Mouse (Mus musculus): Measurements from ENCODE around the gene Ankzf1. TPM values are rescaled to one million over a fixed set of nuclear protein-coding genes. Genes with fewer than 3 reads are reported as not detected.
A peak's percentile ranks its signal among the peaks of the same experiment; 100 is the strongest.

Ankzf1 gene
- polyA plus RNA-seq, 1 experiment from 2014 or later: 9.8 TPM

- WGBS (ENCODE audit: insufficient replicate concordance): 39% methylated on average over 3 of the region's 3 CpGs
- ATAC-seq (no peak), DNase-seq (no peak)
- H3K27me3 ChIP-seq (ENCODE audit: insufficient read depth, low read length): no peaks in the 10 kb centered on the region
- H3K4me3 ChIP-seq (ENCODE audit: low read depth, low read length): no peak overlapping the region
- H3K9me3 ChIP-seq (ENCODE audit: low read length): no peaks in the 10 kb centered on the region
- TF ChIP-seq EP300 (IDR thresholded peaks at IDR 0.05; ENCODE audit: low read depth): no peak
- TF ChIP-seq CTCF (IDR thresholded peaks at IDR 0.05; ENCODE audit: low read depth): no peak
- H3K4me2 ChIP-seq (ENCODE audit: low read depth, low read length): no peak overlapping the region
- H3K36me3 ChIP-seq (replicated peaks; ENCODE audit: insufficient read depth, low read length): no peaks in the 10 kb centered on the region; the same call in 1 of the 2 replicates
- H3K27ac ChIP-seq (ENCODE audit: low read depth): no peak overlapping the region
- H3K4me1 ChIP-seq (ENCODE audit: insufficient read depth): peaks cover 10% of the 10 kb centered on the region
- no peak overlapping the region for H3K9ac ChIP-seq (replicated peaks)
These were observed 36.1 kb upstream of the Ankzf1 start for GRCm38 (mm10) chr1:75155837-75156236.

GRCm38 (mm10) chr1:75158990-75159389 lies 33.0 kb upstream of the Ankzf1 start:
- H3K9me3 ChIP-seq (ENCODE audit: low read length): no peaks in the 10 kb centered on the region
- no peak overlapping the region for H3K4me2 ChIP-seq (ENCODE audit: low read depth, low read length)
- ATAC-seq (no peak), DNase-seq (no peak)
- H3K27ac ChIP-seq (ENCODE audit: low read depth): no peak overlapping the region
- H3K27me3 ChIP-seq (ENCODE audit: insufficient read depth, low read length): no peaks in the 10 kb centered on the region
- H3K36me3 ChIP-seq (replicated peaks; ENCODE audit: insufficient read depth, low read length): no peaks in the 10 kb centered on the region; the same call in 1 of the 2 replicates
- H3K4me3 ChIP-seq (ENCODE audit: low read depth, low read length): no peak overlapping the region
- H3K4me1 ChIP-seq (ENCODE audit: insufficient read depth): peaks cover 10% of the 10 kb centered on the region
- no peak overlapping the region for H3K9ac ChIP-seq (replicated peaks)
- no peak for TF ChIP-seq CTCF (IDR thresholded peaks at IDR 0.05; ENCODE audit: low read depth)
- TF ChIP-seq EP300 (IDR thresholded peaks at IDR 0.05; ENCODE audit: low read depth): no peak

- Histone ChIP-seq H3K27me3 (ENCODE audit: insufficient read depth, low read length) (no peaks in the 10 kb centered on the region), H3K9me3 (ENCODE audit: low read length) (no peaks in the 10 kb centered on the region), H3K9ac (replicated peaks) (no peak overlapping the region), H3K4me2 (ENCODE audit: low read depth, low read length) (peak overlapping the region; percentile 42; the same call in 1 of the 2 replicates), H3K27ac (ENCODE audit: low read depth) (peak overlapping the region; percentile 59), H3K4me3 (ENCODE audit: low read depth, low read length) (no peak overlapping the region), H3K4me1 (ENCODE audit: insufficient read depth) (peaks cover 10% of the 10 kb centered on the region), H3K36me3 (replicated peaks; ENCODE audit: insufficient read depth, low read length) (no peaks in the 10 kb centered on the region)
- TF ChIP-seq CTCF (IDR thresholded peaks at IDR 0.05; ENCODE audit: low read depth) (no peak), EP300 (IDR thresholded peaks at IDR 0.05; ENCODE audit: low read depth) (peak; percentile 91)
- 50% methylated on average over 5 of the region's 5 CpGs for WGBS (ENCODE audit: insufficient replicate concordance)
- ATAC-seq (peak; percentile 78), DNase-seq (no peak)
These were observed 32.3 kb upstream of the Ankzf1 start for GRCm38 (mm10) chr1:75159540-75160255.

- Histone ChIP-seq H3K4me2 (ENCODE audit: low read depth, low read length) (peak overlapping the region; percentile 42; the same call in 1 of the 2 replicates), H3K27me3 (ENCODE audit: insufficient read depth, low read length) (no peaks in the 10 kb centered on the region), H3K9me3 (ENCODE audit: low read length) (no peaks in the 10 kb centered on the region), H3K4me3 (ENCODE audit: low read depth, low read length) (no peak overlapping the region), H3K36me3 (replicated peaks; ENCODE audit: insufficient read depth, low read length) (no peaks in the 10 kb centered on the region), H3K4me1 (ENCODE audit: insufficient read depth) (peaks cover 6% of the 10 kb centered on the region), H3K27ac (ENCODE audit: low read depth) (peak overlapping the region; percentile 57; the same call in 1 of the 2 replicates), H3K9ac (replicated peaks) (no peak overlapping the region)
- WGBS (ENCODE audit: insufficient replicate concordance): 42% methylated on average over 4 of the region's 4 CpGs
- ATAC-seq (no peak), DNase-seq (peak; percentile 17)
- TF ChIP-seq CTCF (IDR thresholded peaks at IDR 0.05; ENCODE audit: low read depth): no peak
- no peak for TF ChIP-seq EP300 (IDR thresholded peaks at IDR 0.05; ENCODE audit: low read depth)
These were observed 31.7 kb upstream of the Ankzf1 start for GRCm38 (mm10) chr1:75160256-75160617.

GRCm38 (mm10) chr1:75168093-75168471 lies 23.9 kb upstream of the Ankzf1 start:
- Histone ChIP-seq H3K4me3 (ENCODE audit: low read depth, low read length) (peak overlapping the region; percentile 67), H3K4me1 (ENCODE audit: insufficient read depth) (peaks cover 14% of the 10 kb centered on the region), H3K9ac (replicated peaks) (peak overlapping the region; percentile 73), H3K27me3 (ENCODE audit: insufficient read depth, low read length) (no peaks in the 10 kb centered on the region), H3K4me2 (ENCODE audit: low read depth, low read length) (peak overlapping the region; percentile 65), H3K27ac (ENCODE audit: low read depth) (peak overlapping the region; percentile 90), H3K36me3 (replicated peaks; ENCODE audit: insufficient read depth, low read length) (peaks cover 30% of the 10 kb centered on the region), H3K9me3 (ENCODE audit: low read length) (no peaks in the 10 kb centered on the region)
- ATAC-seq (peak; percentile 7; the same call in 1 of the 2 replicates), DNase-seq (no peak)
- 9% methylated on average over 7 of the region's 7 CpGs for WGBS (ENCODE audit: insufficient replicate concordance)
- no peak for TF ChIP-seq EP300 (IDR thresholded peaks at IDR 0.05; ENCODE audit: low read depth)
- no peak for TF ChIP-seq CTCF (IDR thresholded peaks at IDR 0.05; ENCODE audit: low read depth)

- peak; percentile 99 for DNase-seq
- Histone ChIP-seq H3K4me2 (ENCODE audit: low read depth, low read length) (peak within 1 kb of the TSS; percentile 65), H3K9me3 (ENCODE audit: low read length) (no peaks in the 10 kb centered on the region), H3K4me3 (ENCODE audit: low read depth, low read length) (peak within 1 kb of the TSS; percentile 67), H3K27ac (ENCODE audit: low read depth) (peak within 1 kb of the TSS; percentile 90), H3K27me3 (ENCODE audit: insufficient read depth, low read length) (no peaks in the 10 kb centered on the region), H3K4me1 (ENCODE audit: insufficient read depth) (peaks cover 14% of the 10 kb centered on the region), H3K9ac (replicated peaks) (peak within 1 kb of the TSS; percentile 73), H3K36me3 (replicated peaks; ENCODE audit: insufficient read depth, low read length) (peaks cover 36% of the 10 kb centered on the region)
- TF ChIP-seq EP300 (IDR thresholded peaks at IDR 0.05; ENCODE audit: low read depth): no peak; the same call in 1 of the 2 replicates
- no peak for TF ChIP-seq CTCF (IDR thresholded peaks at IDR 0.05; ENCODE audit: low read depth)
- ATAC-seq: peak; percentile 95
- 2% methylated on average over 56 of the region's 59 CpGs for WGBS (ENCODE audit: insufficient replicate concordance)
These were observed 23.2 kb upstream of the Ankzf1 start, which contains the start of gene Zfand2b for GRCm38 (mm10) chr1:75168472-75169464. Zfand2b (plus strand) TSS chr1:75168646.

Measured in liver, postnatal 0 days (tissue).